Mouse (Mus musculus) liver, postnatal 0 days (tissue): Measurements from ENCODE around the gene Zfp970.
"Not testable (repeated sequence)": the region's sequence is repeated elsewhere in the genome, so short reads cannot be mapped to it uniquely, and the experiment has no call there.

ENCODE experiments used
- CTCF ChIP-seq: sonication (generic); IDR thresholded peaks from 2 replicates; pipeline ENCODE4 v1.5.1; 2016; ENCODE audit warnings: antibody characterized with exemption, low read depth
- EP300 ChIP-seq: IDR thresholded peaks from 2 replicates; pipeline ENCODE4 v1.6.1; 2016; ENCODE audit warnings: antibody characterized with exemption, low read depth, mild to moderate bottlenecking

GRCm38 (mm10) chr2:177498067-177498466 lies 33.5 kb downstream of the Zfp970 start, which contains the start of gene Gm14403:
- not testable (repeated sequence) for TF ChIP-seq EP300, CTCF
